ENCODE assay signal across 21 mouse cellular contexts in genomic region chr10:86781641-86782040, GRCm38 (mm10). TPM values are rescaled to one million over a fixed set of nuclear protein-coding genes. Genes with fewer than 3 reads are reported as not detected.
DNase-seq lines count a peak whose midpoint lies in the region; ATAC-seq and TF ChIP-seq lines count a peak whose summit lies in the region.
"Had no signal": no experiment of that assay in that cellular context is flagged by ENCODE, and none has a peak within 500 bp of the region (broad histone marks: within the 10 kb centered on the region; RNA-seq: fewer than 3 reads in every experiment).

No protein-coding gene starts in this region.

- TF ChIP-seq POLR2A in myocyte (IDR thresholded peaks at IDR 0.05; ENCODE audit: insufficient read length, low read depth) = no peak

- peaks cover 22% of the 10 kb centered on the region; the same call in 1 of the 2 replicates for H3K27me3 ChIP-seq in limb, embryonic 13.5 days
- peaks cover 22% of the 10 kb centered on the region for H3K27me3 ChIP-seq in limb, embryonic 10.5 days (ENCODE audit: low read depth, poor library complexity, severe bottlenecking)
- H3K27me3 ChIP-seq in hindbrain, embryonic 16.5 days (replicated peaks; ENCODE audit: control insufficient read depth, insufficient read depth, low read length) = no peaks in the 10 kb centered on the region
- H3K27me3 ChIP-seq in myocyte (ENCODE audit: control insufficient read depth, insufficient read depth, insufficient read length) = no peaks in the 10 kb centered on the region
- H3K27me3 ChIP-seq: intestine, embryonic 15.5 days had no signal

- no peak overlapping the region for H3K4me2 ChIP-seq in limb, embryonic 13.5 days (replicated peaks)
- H3K4me2 ChIP-seq in hindbrain, embryonic 16.5 days (ENCODE audit: low read length) = peak overlapping the region; percentile 22; the same call in 1 of the 2 replicates
- peak overlapping the region; percentile 90 for H3K4me2 ChIP-seq in myocyte (ENCODE audit: low read depth)
- H3K4me2 ChIP-seq: intestine, embryonic 15.5 days had no signal

- no peak for DNase-seq in gastrocnemius, adult 2 months
- no peak for DNase-seq in gastrocnemius, postnatal 25 days
- DNase-seq in limb, embryonic 10.5 days (ENCODE audit: low spot score) = no peak
- DNase-seq in ovary, postnatal 36 days (ENCODE audit: low spot score) = no peak
- DNase-seq in kidney, postnatal 10 days = no peak
- DNase-seq: adrenal gland, adult 8-10 months; cerebellum, adult 8-10 months; lung, adult 2 months; right cerebral cortex, postnatal 4 days had no signal

- no peaks in the 10 kb centered on the region for H3K9me3 ChIP-seq in limb, embryonic 13.5 days
- no peaks in the 10 kb centered on the region for H3K9me3 ChIP-seq in limb, embryonic 10.5 days (replicated peaks)
- no peaks in the 10 kb centered on the region for H3K9me3 ChIP-seq in hindbrain, embryonic 16.5 days (ENCODE audit: control insufficient read depth, low read length)
- H3K9me3 ChIP-seq: G1E; intestine, embryonic 15.5 days had no signal

- no peak for ATAC-seq in limb, embryonic 13.5 days (ENCODE audit: low FRiP score, low read depth)
- no peak for ATAC-seq in hindbrain, embryonic 16.5 days
- ATAC-seq: intestine, embryonic 15.5 days had no signal

- no peak for TF ChIP-seq CTCF in gastrocnemius, adult 2 months (IDR thresholded peaks at IDR 0.05)

- 31% methylated on average over 5 of the region's 5 CpGs for WGBS in limb, embryonic 13.5 days
- 34% methylated on average over 5 of the region's 5 CpGs for WGBS in limb, embryonic 10.5 days
- 45% methylated on average over 5 of the region's 5 CpGs for WGBS in hindbrain, embryonic 16.5 days

- H3K27ac ChIP-seq in gastrocnemius, adult 2 months = peak overlapping the region; percentile 97
- H3K27ac ChIP-seq in limb, embryonic 13.5 days = no peak overlapping the region
- H3K27ac ChIP-seq in limb, embryonic 10.5 days = no peak overlapping the region
- no peak overlapping the region for H3K27ac ChIP-seq in hindbrain, embryonic 16.5 days (ENCODE audit: low read depth, low read length)
- H3K27ac ChIP-seq: intestine, embryonic 15.5 days; kidney, postnatal 0 days had no signal

- peaks cover 29% of the 10 kb centered on the region for H3K4me1 ChIP-seq in limb, embryonic 13.5 days
- H3K4me1 ChIP-seq in limb, embryonic 10.5 days = peaks cover 43% of the 10 kb centered on the region
- peaks cover 16% of the 10 kb centered on the region for H3K4me1 ChIP-seq in hindbrain, embryonic 16.5 days (ENCODE audit: control insufficient read depth, insufficient read depth, low read depth, low read length)

- intact Hi-C loops in gastrocnemius, adult 2 months (cut with DNase I) = loop anchor here (5.0 kb wide), 1 partner anchor 36 kb away; no protein-coding TSS in a partner anchor

- 0 out of 2 replicates have a peak overlapping the region, but pooled peaks have one; percentile 13 for H3K9ac ChIP-seq in limb, embryonic 13.5 days
- no peak overlapping the region for H3K9ac ChIP-seq in hindbrain, embryonic 16.5 days (ENCODE audit: low read depth, low read length)
- H3K9ac ChIP-seq: intestine, embryonic 15.5 days had no signal

- no peaks in the 10 kb centered on the region for H3K36me3 ChIP-seq in limb, embryonic 13.5 days
- H3K36me3 ChIP-seq in limb, embryonic 10.5 days = no peaks in the 10 kb centered on the region
- H3K36me3 ChIP-seq in hindbrain, embryonic 16.5 days (ENCODE audit: control insufficient read depth, insufficient read depth, low read length) = no peaks in the 10 kb centered on the region
- H3K36me3 ChIP-seq in myocyte (ENCODE audit: control insufficient read depth, insufficient read depth) = no peaks in the 10 kb centered on the region
- H3K36me3 ChIP-seq: intestine, embryonic 15.5 days had no signal

- no peak overlapping the region for H3ac ChIP-seq in myocyte (ENCODE audit: control insufficient read depth, insufficient read length)

- peak overlapping the region; percentile 15 for H3K4me3 ChIP-seq in gastrocnemius, adult 2 months
- H3K4me3 ChIP-seq in limb, embryonic 13.5 days = no peak overlapping the region
- no peak overlapping the region for H3K4me3 ChIP-seq in limb, embryonic 10.5 days
- H3K4me3 ChIP-seq in hindbrain, embryonic 16.5 days (ENCODE audit: low read length) = no peak overlapping the region
- no peak overlapping the region for H3K4me3 ChIP-seq in myocyte
- H3K4me3 ChIP-seq: intestine, embryonic 15.5 days had no signal

- H3K79me2 ChIP-seq in myocyte (ENCODE audit: control insufficient read depth, insufficient read depth) = peaks cover 74% of the 10 kb centered on the region

TF ChIP-seq in myocyte, 11 proteins besides CTCF, POLR2A, EP300 and RAD21:
- no peak for TF ChIP-seq MYOG (IDR thresholded peaks at IDR 0.05; ENCODE audit: control insufficient read depth in 1 of 3, insufficient read depth in 1 of 3, insufficient read length in 2 of 3, low read depth in 2 of 3)
- no peak for TF ChIP-seq MYOD1 (IDR thresholded peaks at IDR 0.05; ENCODE audit: control insufficient read depth in 1 of 3, insufficient read length in 2 of 3, low read depth in 2 of 3)
- no peak for TF ChIP-seq SRF (IDR thresholded peaks at IDR 0.05; ENCODE audit: control insufficient read depth, insufficient read length, low read depth)
- no peak for TF ChIP-seq POLR2AphosphoS2 (IDR thresholded peaks at IDR 0.05; ENCODE audit: insufficient read length, low read depth)
- TF ChIP-seq E2F4 (IDR thresholded peaks at IDR 0.05; ENCODE audit: insufficient read depth) = no peak
- no peak for TF ChIP-seq TCF12 (IDR thresholded peaks at IDR 0.05; ENCODE audit: insufficient read depth, poor library complexity, severe bottlenecking)
- TF ChIP-seq MAX (IDR thresholded peaks at IDR 0.05; ENCODE audit: low read depth) = no peak
- TF ChIP-seq CEBPB (IDR thresholded peaks at IDR 0.05; ENCODE audit: insufficient read depth, poor library complexity, severe bottlenecking) = no peak
- no peak for TF ChIP-seq TCF3 (IDR thresholded peaks at IDR 0.05; ENCODE audit: insufficient read length, low read depth)
- no peak for TF ChIP-seq USF1 (IDR thresholded peaks at IDR 0.05; ENCODE audit: low read depth)
- TF ChIP-seq REST (IDR thresholded peaks at IDR 0.05; ENCODE audit: insufficient read depth, insufficient read length) = no peak

RNA-seq across cellular contexts. Expression of gene Nt5dc3, which starts 2.8 kb away (rescaled TPM):
- total RNA-seq in gastrocnemius, adult 2 months (2021) = 10 to 100 TPM; 36.1 to 77.7 TPM
- total RNA-seq in gastrocnemius, postnatal 25 days (2021) = 10 to 100 TPM; 30.0 to 38.2 TPM
- polyA plus RNA-seq in limb, embryonic 13.5 days (2015; fragmentation: Nextera tagmentation; extraction: Ambion mirVana) = 0.83 and 0.98 TPM in 2 replicates
- polyA plus RNA-seq in limb, embryonic 10.5 days (2016; fragmentation: Nextera tagmentation; extraction: Ambion mirVana) = 0.53 and 0.55 TPM in 2 replicates
- polyA plus RNA-seq in hindbrain, embryonic 16.5 days (2015; fragmentation: Nextera tagmentation; extraction: Ambion mirVana) = 11.3 and 13.4 TPM in 2 replicates
- polyA plus RNA-seq in myocyte (2012; fragmentation: generic; extraction: Trizol) = 15.5 TPM

RNA-seq across cellular contexts. Expression of gene Gm49358, which starts 17.9 kb away (rescaled TPM):
- total RNA-seq in gastrocnemius, adult 2 months (2021) = 10 to 100 TPM; 16.7 to 32.1 TPM
- total RNA-seq in gastrocnemius, postnatal 25 days (2021) = 10 to 100 TPM; 12.4 to 14.0 TPM
- 0.27 TPM in 1 of 2 replicates, not detected in the other for polyA plus RNA-seq in limb, embryonic 13.5 days (2015; fragmentation: Nextera tagmentation; extraction: Ambion mirVana)
- not detected in 2 replicates for polyA plus RNA-seq in limb, embryonic 10.5 days (2016; fragmentation: Nextera tagmentation; extraction: Ambion mirVana)
- polyA plus RNA-seq in hindbrain, embryonic 16.5 days (2015; fragmentation: Nextera tagmentation; extraction: Ambion mirVana) = not detected in 2 replicates
- not detected for polyA plus RNA-seq in myocyte (2012; fragmentation: generic; extraction: Trizol)
- total RNA-seq: G1E had no signal
- polyA plus RNA-seq: C2C12; cortical plate, adult 2 months; G1E; heart, postnatal 0 days; intestine, embryonic 15.5 days; kidney, postnatal 0 days; liver, adult 2 months; lung, adult 2 months; neural tube, embryonic 11.5 days; thymus, postnatal 0 days had no signal
